Mouse (Mus musculus): ENCODE measurements around the gene Memo1. TPM values are rescaled to one million over a fixed set of nuclear protein-coding genes. Genes with fewer than 3 reads are reported as not detected.
A peak's percentile ranks its signal among the peaks of the same experiment; 100 is the strongest.

Memo1 gene
- total RNA-seq (2012; rRNA removed) = 59.1 and 66.7 TPM in 2 replicates

GRCm38 (mm10) chr17:74295026-74295970 is at the start of gene Memo1:
TSS of gene Memo1 (minus strand) at chr17:74295521.
- in situ Hi-C loops (cut with MboI; ENCODE audit: low sequenced_read_pairs in 2 of 2, unreplicated experiment in 2 of 2) = no loop called here
- H3K27ac ChIP-seq (ENCODE audit: insufficient read depth, low read depth, low read length, poor library complexity, severe bottlenecking) = peak within 1 kb of the TSS; percentile 91
- peak within 1 kb of the TSS; percentile 97 for H3K9ac ChIP-seq (ENCODE audit: insufficient read depth, low read depth, low read length, poor library complexity, severe bottlenecking)
- peak within 1 kb of the TSS; percentile 90 to 99 for H3K4me3 ChIP-seq (ENCODE audit: insufficient read depth in 1 of 2, low read depth in 1 of 2, low read length in 2 of 2, poor library complexity in 1 of 2, severe bottlenecking in 1 of 2)
- peaks cover 2 to 5% of the 10 kb centered on the region in 2 experiments; a peak in 3 of 4 replicates for H3K4me1 ChIP-seq (ENCODE audit: control insufficient read depth in 2 of 2, insufficient read depth in 2 of 2, low read length in 2 of 2, poor library complexity in 1 of 2)
- 0 out of 2 replicates have a peak, but pooled peaks cover 2% of the 10 kb centered on the region for H3K36me3 ChIP-seq (ENCODE audit: control insufficient read depth, insufficient read depth, low read length, poor library complexity, severe bottlenecking)
- no peak for DNase-seq (ENCODE audit: low read depth, low spot score)
- no peak for TF ChIP-seq MAFK (IDR thresholded peaks at IDR 0.05; ENCODE audit: insufficient read depth, low read depth, low read length)
- TF ChIP-seq HCFC1 (IDR thresholded peaks at IDR 0.05; ENCODE audit: borderline replicate concordance, insufficient read depth, low read length) = 0 out of 2 replicates have a peak, but pooled peaks have one; percentile 26
- TF ChIP-seq ZC3H11A (IDR thresholded peaks at IDR 0.05; ENCODE audit: borderline replicate concordance, low read depth, low read length) = no peak
- TF ChIP-seq CHD2 (IDR thresholded peaks at IDR 0.05; ENCODE audit: low read depth, low read length) = no peak
- TF ChIP-seq ZNF384 (IDR thresholded peaks at IDR 0.05; ENCODE audit: low read depth, low read length) = no peak
- H3K9me3 ChIP-seq (ENCODE audit: control insufficient read depth, insufficient read depth, low read depth, low read length) = no peaks in the 10 kb centered on the region

- no peak overlapping the region for H3K4me3 ChIP-seq (ENCODE audit: insufficient read depth in 1 of 2, low read depth in 1 of 2, low read length in 2 of 2, poor library complexity in 1 of 2, severe bottlenecking in 1 of 2)
- H3K4me1 ChIP-seq (ENCODE audit: control insufficient read depth in 2 of 2, insufficient read depth in 2 of 2, low read length in 2 of 2, poor library complexity in 1 of 2) = peaks cover 0 to 5% of the 10 kb centered on the region in 2 experiments; a peak in 2 of 4 replicates
- no peak for DNase-seq (ENCODE audit: low read depth, low spot score)
- no peaks in the 10 kb centered on the region for H3K9me3 ChIP-seq (ENCODE audit: control insufficient read depth, insufficient read depth, low read depth, low read length)
- H3K36me3 ChIP-seq (ENCODE audit: control insufficient read depth, insufficient read depth, low read length, poor library complexity, severe bottlenecking) = no peaks in the 10 kb centered on the region
- no peak overlapping the region for H3K9ac ChIP-seq (ENCODE audit: insufficient read depth, low read depth, low read length, poor library complexity, severe bottlenecking)
- in situ Hi-C loops (cut with MboI; ENCODE audit: low sequenced_read_pairs in 2 of 2, unreplicated experiment in 2 of 2) = no loop called here
- no peak overlapping the region for H3K27ac ChIP-seq (ENCODE audit: insufficient read depth, low read depth, low read length, poor library complexity, severe bottlenecking)
- TF ChIP-seq ZC3H11A (IDR thresholded peaks at IDR 0.05; ENCODE audit: borderline replicate concordance, low read depth, low read length) = no peak
- TF ChIP-seq CHD2 (IDR thresholded peaks at IDR 0.05; ENCODE audit: low read depth, low read length) = no peak
- no peak for TF ChIP-seq HCFC1 (IDR thresholded peaks at IDR 0.05; ENCODE audit: borderline replicate concordance, insufficient read depth, low read length)
- TF ChIP-seq ZNF384 (IDR thresholded peaks at IDR 0.05; ENCODE audit: low read depth, low read length) = no peak
- TF ChIP-seq MAFK (IDR thresholded peaks at IDR 0.05; ENCODE audit: insufficient read depth, low read depth, low read length) = no peak
These were observed 45.8 kb upstream of the Memo1 start for GRCm38 (mm10) chr17:74341151-74341550.

GRCm38 (mm10) chr17:74338937-74339804 is 43.9 kb upstream of the Memo1 start, which contains the start of gene Spast:
TSS of gene Spast (plus strand) at chr17:74338987.
- H3K9me3 ChIP-seq (ENCODE audit: control insufficient read depth, insufficient read depth, low read depth, low read length) = no peaks in the 10 kb centered on the region
- TF ChIP-seq HCFC1 (IDR thresholded peaks at IDR 0.05; ENCODE audit: borderline replicate concordance, insufficient read depth, low read length) = no peak
- no peak for TF ChIP-seq ZC3H11A (IDR thresholded peaks at IDR 0.05; ENCODE audit: borderline replicate concordance, low read depth, low read length)
- no peak for TF ChIP-seq ZNF384 (IDR thresholded peaks at IDR 0.05; ENCODE audit: low read depth, low read length)
- no peak for TF ChIP-seq CHD2 (IDR thresholded peaks at IDR 0.05; ENCODE audit: low read depth, low read length)
- TF ChIP-seq MAFK (IDR thresholded peaks at IDR 0.05; ENCODE audit: insufficient read depth, low read depth, low read length) = no peak
- in situ Hi-C loops (cut with MboI; ENCODE audit: low sequenced_read_pairs in 2 of 2, unreplicated experiment in 2 of 2) = no loop called here
- H3K36me3 ChIP-seq (ENCODE audit: control insufficient read depth, insufficient read depth, low read length, poor library complexity, severe bottlenecking) = no peaks in the 10 kb centered on the region
- H3K9ac ChIP-seq (ENCODE audit: insufficient read depth, low read depth, low read length, poor library complexity, severe bottlenecking) = peak within 1 kb of the TSS; percentile 85
- H3K4me1 ChIP-seq (ENCODE audit: control insufficient read depth in 2 of 2, insufficient read depth in 2 of 2, low read length in 2 of 2, poor library complexity in 1 of 2) = peaks cover 0 to 5% of the 10 kb centered on the region in 2 experiments; a peak in 2 of 4 replicates
- no peak for DNase-seq (ENCODE audit: low read depth, low spot score)
- H3K27ac ChIP-seq (ENCODE audit: insufficient read depth, low read depth, low read length, poor library complexity, severe bottlenecking) = peak within 1 kb of the TSS; percentile 73
- H3K4me3 ChIP-seq (ENCODE audit: insufficient read depth in 1 of 2, low read depth in 1 of 2, low read length in 2 of 2, poor library complexity in 1 of 2, severe bottlenecking in 1 of 2) = peak within 1 kb of the TSS; percentile 71 to 83

All from ES-E14 (cell line).